Mouse (Mus musculus) heart, postnatal 0 days (tissue): ENCODE measurements around the gene Capn5.

Source experiments
- CTCF ChIP-seq: IDR thresholded peaks from 2 replicates; pipeline ENCODE4 v1.5.1; 2016; ENCODE audit warnings: antibody characterized with exemption, control low read depth, low read depth
- EP300 ChIP-seq: IDR thresholded peaks from 2 replicates; pipeline ENCODE4 v1.6.1; 2016; ENCODE audit warnings: antibody characterized with exemption, low read depth

- no peak for TF ChIP-seq EP300
- no peak for TF ChIP-seq CTCF
These were observed 11.7 kb upstream of the Capn5 start for GRCm38 (mm10) chr7:98189745-98190144.
